8 mouse cellular contexts compared by ENCODE assay signal in genomic region chr12:40223082-40223619, GRCm38 (mm10). TPM values are rescaled to one million over a fixed set of nuclear protein-coding genes. Genes with fewer than 3 reads are reported as not detected.
DNase-seq lines count a peak whose midpoint lies in the region; ATAC-seq and TF ChIP-seq lines count a peak whose summit lies in the region.

No protein-coding gene starts in this region.

- H3K27ac ChIP-seq in forebrain, postnatal 0 days (ENCODE audit: low read depth, low read length), result peak overlapping the region; percentile 92
- H3K27ac ChIP-seq in lung, embryonic 15.5 days, result peak overlapping the region; percentile 97

- H3K4me3 ChIP-seq in G1E (ENCODE audit: low read depth, low read length), result peak overlapping the region; percentile 86
- peak overlapping the region; percentile 100 for H3K4me3 ChIP-seq in forebrain, postnatal 0 days (ENCODE audit: low read depth, low read length)
- H3K4me3 ChIP-seq in lung, embryonic 15.5 days, result peak overlapping the region; percentile 92

- no peak for TF ChIP-seq CTCF in G1E (IDR thresholded peaks at IDR 0.05; ENCODE audit: low read depth, low read length)
- TF ChIP-seq CTCF in forebrain, postnatal 0 days (IDR thresholded peaks at IDR 0.05; ENCODE audit: low read depth), result no peak

- peak overlapping the region; percentile 76 for H3K4me2 ChIP-seq in forebrain, postnatal 0 days (ENCODE audit: low read depth)
- H3K4me2 ChIP-seq in lung, embryonic 15.5 days, result peak overlapping the region; percentile 58

- ATAC-seq in G1E (ENCODE audit: extremely low read depth, insufficient number of reproducible peaks, low FRiP score, poor library complexity, severe bottlenecking), result peak; percentile 85
- ATAC-seq in forebrain, postnatal 0 days, result peak; percentile 98
- ATAC-seq in lung, embryonic 15.5 days (ENCODE audit: borderline replicate concordance, extremely low read depth, low FRiP score, low TSS enrichment), result peak; percentile 99

- H3K9me3 ChIP-seq in G1E (replicated peaks), result no peaks in the 10 kb centered on the region
- no peaks in the 10 kb centered on the region for H3K9me3 ChIP-seq in forebrain, postnatal 0 days (ENCODE audit: low read length)
- H3K9me3 ChIP-seq in lung, embryonic 15.5 days, result no peaks in the 10 kb centered on the region

- H3K36me3 ChIP-seq in G1E (replicated peaks), result peaks cover 6% of the 10 kb centered on the region
- no peaks in the 10 kb centered on the region for H3K36me3 ChIP-seq in forebrain, postnatal 0 days (ENCODE audit: insufficient read depth)
- H3K36me3 ChIP-seq in lung, embryonic 15.5 days, result no peaks in the 10 kb centered on the region

- H3K4me1 ChIP-seq in G1E (ENCODE audit: insufficient read depth, low read depth, low read length), result peaks cover 51% of the 10 kb centered on the region
- peaks cover 19% of the 10 kb centered on the region for H3K4me1 ChIP-seq in forebrain, postnatal 0 days (ENCODE audit: insufficient read depth)
- peaks cover 12% of the 10 kb centered on the region for H3K4me1 ChIP-seq in lung, embryonic 15.5 days

- DNase-seq in G1E (ENCODE audit: low spot score), result peak; percentile 99
- peak; percentile 99 for DNase-seq in cerebellum, adult 18-20 months
- DNase-seq in forebrain, postnatal 0 days, result peak; percentile 99
- DNase-seq in heart, postnatal 4 days, result peak; percentile 99
- DNase-seq in layer of hippocampus, adult 8-10 months (ENCODE audit: low spot score in 2 of 2), result peak; percentile 99 to 100
- DNase-seq in ovary, adult 18-20 months (ENCODE audit: low spot score), result peak; percentile 99
- peak; percentile 98 for DNase-seq in thymus, postnatal 0 days (ENCODE audit: low spot score)

- 2% methylated on average over 47 of the region's 47 CpGs for WGBS in forebrain, postnatal 0 days
- under 1% methylated on average over 47 of the region's 47 CpGs for WGBS in lung, embryonic 15.5 days

- peak overlapping the region; percentile 84 for H3K9ac ChIP-seq in forebrain, postnatal 0 days
- H3K9ac ChIP-seq in lung, embryonic 15.5 days, result peak overlapping the region; percentile 93

- H3K27me3 ChIP-seq in G1E (ENCODE audit: insufficient read depth, low read length), result no peaks in the 10 kb centered on the region
- H3K27me3 ChIP-seq in forebrain, postnatal 0 days (ENCODE audit: insufficient read depth, low read length), result no peaks in the 10 kb centered on the region
- no peaks in the 10 kb centered on the region for H3K27me3 ChIP-seq in lung, embryonic 15.5 days

RNA-seq across cellular contexts. Expression of gene Lsmem1, which starts 23.9 kb away (rescaled TPM):
- total RNA-seq in G1E (2014; fragmentation: Nextera tagmentation) (not detected in 2 replicates), G1E (2017) (0.23 and 0.44 TPM in 2 replicates)
- polyA plus RNA-seq in G1E (2012), result not detected in 2 replicates
- 0.14 and 0.23 TPM in 2 replicates for total RNA-seq in forebrain, postnatal 0 days (2014; rRNA removed)
- 0.27 and 0.33 TPM in 2 replicates for polyA plus RNA-seq in forebrain, postnatal 0 days (2015; fragmentation: Nextera tagmentation; extraction: Ambion mirVana)
- total RNA-seq in heart, postnatal 4 days (2021), result 10 to 100 TPM; 23.4 to 23.6 TPM
- 1 to 10 TPM in 1 of 4 experiments, under 1 TPM in 3; 0.66 to 1.5 (median 0.87) TPM for total RNA-seq in layer of hippocampus, adult 8-10 months (2022)
- polyA plus RNA-seq in lung, embryonic 15.5 days (2015; fragmentation: Nextera tagmentation; extraction: Ambion mirVana), result 0.38 and 0.50 TPM in 2 replicates
- 5.2 and 5.9 TPM in 2 replicates for polyA plus RNA-seq in thymus, postnatal 0 days (2015; fragmentation: Nextera tagmentation; extraction: Ambion mirVana)

RNA-seq across cellular contexts. Expression of gene Ifrd1, which starts 25.2 kb away (rescaled TPM):
- 151 and 234 TPM in 2 replicates for total RNA-seq in G1E (2014; fragmentation: Nextera tagmentation)
- 186 and 190 TPM in 2 replicates for total RNA-seq in G1E (2017)
- 86.6 and 129 TPM in 2 replicates for polyA plus RNA-seq in G1E (2012)
- total RNA-seq in forebrain, postnatal 0 days (2014; rRNA removed), result 71.3 and 87.9 TPM in 2 replicates
- polyA plus RNA-seq in forebrain, postnatal 0 days (2015; fragmentation: Nextera tagmentation; extraction: Ambion mirVana), result 156 TPM in 2 replicates
- 100 to 1,000 TPM; 172 to 203 TPM for total RNA-seq in heart, postnatal 4 days (2021)
- 10 to 100 TPM; 80.1 to 95.4 (median 92.0) TPM for total RNA-seq in layer of hippocampus, adult 8-10 months (2022)
- polyA plus RNA-seq in lung, embryonic 15.5 days (2015; fragmentation: Nextera tagmentation; extraction: Ambion mirVana), result 116 and 127 TPM in 2 replicates
- polyA plus RNA-seq in thymus, postnatal 0 days (2015; fragmentation: Nextera tagmentation; extraction: Ambion mirVana), result 111 and 123 TPM in 2 replicates

Comparison
In these comparisons a context has a peak if more than half of its experiments do, and no peak if none do; other contexts are left out.
1. Peak in every context shown above with its lines: DNase-seq, ATAC-seq, H3K4me3 ChIP-seq and H3K27ac ChIP-seq.
2. RNA of gene Lsmem1, which starts 23.9 kb away (total RNA-seq): 23.4 to 23.6 TPM in heart, postnatal 4 days; 0.66 to 1.5 TPM in layer of hippocampus, adult 8-10 months, 0.23 to 0.44 TPM in G1E and 0.14 to 0.23 TPM in forebrain, postnatal 0 days; every median in the first group is over 4 times any median in the second.